Mouse (Mus musculus) hindbrain, embryonic 14.5 days (tissue): Measurements from ENCODE around the gene Rbms2. TPM values are rescaled to one million over a fixed set of nuclear protein-coding genes. Genes with fewer than 3 reads are reported as not detected.
"Not testable (repeated sequence)": the region's sequence is repeated elsewhere in the genome, so short reads cannot be mapped to it uniquely, and the experiment has no call there.

Source experiments
- ATAC-seq: fragments of 200-750 bp; cut with Nextera tagmentation; 2 replicates; pipeline ENCODE4 v1.8.0; 2017; ENCODE audit warnings: moderate number of reproducible peaks, mild to moderate bottlenecking, moderate TSS enrichment, moderate library complexity; ENCODE audit not compliant: low FRiP score
- DNase-seq: peaks from one replicate; pipeline ENCODE4 v3.0.0-alpha.2; 2015; ENCODE audit warnings: low spot score
- H3K27ac ChIP-seq: fragments of 300-500 bp; sonication (generic); 2 replicates; pipeline ENCODE4 v1.5.1; 2014; ENCODE audit warnings: mild to moderate bottlenecking, moderate library complexity
- H3K27me3 ChIP-seq: fragments of 300-500 bp; sonication (generic); 2 replicates; pipeline ENCODE4 v1.6.1; 2014; ENCODE audit warnings: mild to moderate bottlenecking, low read length, mixed read lengths; ENCODE audit not compliant: control insufficient read depth, insufficient read depth
- H3K36me3 ChIP-seq: fragments of 300-500 bp; sonication (generic); replicated peaks from 2 replicates; pipeline ENCODE4 v1.6.1; 2014; ENCODE audit not compliant: control insufficient read depth, insufficient read depth
- H3K4me1 ChIP-seq: fragments of 300-500 bp; sonication (generic); replicated peaks from 2 replicates; pipeline ENCODE4 v1.6.1; 2014; ENCODE audit warnings: antibody characterized with exemption, low read length, mixed read lengths; ENCODE audit not compliant: control insufficient read depth, insufficient read depth
- H3K4me2 ChIP-seq: fragments of 300-500 bp; sonication (generic); replicated peaks from 2 replicates; pipeline ENCODE4 v1.6.1; 2014; ENCODE audit warnings: mild to moderate bottlenecking, moderate library complexity
- H3K4me3 ChIP-seq: fragments of 300-500 bp; sonication (generic); replicated peaks from 2 replicates; pipeline ENCODE4 v1.5.1; 2014; ENCODE audit warnings: mild to moderate bottlenecking, low read length
- H3K9ac ChIP-seq: fragments of 300-500 bp; sonication (generic); 2 replicates; pipeline ENCODE4 v1.6.1; 2014
- H3K9me3 ChIP-seq: fragments of 300-500 bp; sonication (generic); 2 replicates; pipeline ENCODE4 v1.6.1; 2016; ENCODE audit warnings: low read length; ENCODE audit not compliant: control insufficient read depth
- WGBS: fragments of 180-500 bp; shearing (Covaris S2); extraction: QIAGEN DNeasy Blood & Tissue Kit; methylation state at CpG from one replicate; pipeline ENCODE4 v1.1.7; 2014; 5-methylcytosine and 5-hydroxymethylcytosine counted together
- polyA plus RNA-seq: library from polyadenylated mRNA; unstranded; fragments of >200 nt; fragmentation: Nextera tagmentation; extraction: Ambion mirVana; gene quantifications from 2 replicates; pipeline ENCODE4 v1.2.1, GENCODE M21; 2014

Rbms2 gene
- polyA plus RNA-seq, 1 experiment from 2014 or later: 8.2 TPM

GRCm38 (mm10) chr10:128185277-128185940, 5.3 kb upstream of the Rbms2 start:
- no peak for ATAC-seq
- 73% methylated on average over 6 of the region's 6 CpGs for WGBS
- no peaks in the 10 kb centered on the region for H3K36me3 ChIP-seq
- no peak for DNase-seq
- H3K4me2 ChIP-seq: no peak overlapping the region
- H3K4me1 ChIP-seq: no peaks in the 10 kb centered on the region
- no peak overlapping the region for H3K4me3 ChIP-seq
- H3K9me3 ChIP-seq: no peaks in the 10 kb centered on the region
- H3K27me3 ChIP-seq: no peaks in the 10 kb centered on the region
- H3K9ac ChIP-seq: no peak overlapping the region
- H3K27ac ChIP-seq: no peak overlapping the region

GRCm38 (mm10) chr10:128184296-128184695, 4.2 kb upstream of the Rbms2 start:
- Histone ChIP-seq H3K4me2 (no peak overlapping the region), H3K27ac (no peak overlapping the region), H3K4me1 (no peaks in the 10 kb centered on the region), H3K9ac (no peak overlapping the region), H3K36me3 (no peaks in the 10 kb centered on the region), H3K9me3 (no peaks in the 10 kb centered on the region), H3K27me3 (no peaks in the 10 kb centered on the region), H3K4me3 (no peak overlapping the region)
- ATAC-seq (no peak), DNase-seq (no peak)
- WGBS: 85% methylated on average over 2 of the region's 2 CpGs

GRCm38 (mm10) chr10:128177316-128177715, 2.8 kb downstream of the Rbms2 start:
- Histone ChIP-seq H3K4me1 (peaks cover 11% of the 10 kb centered on the region), H3K9ac (no peak overlapping the region), H3K27ac (no peak overlapping the region), H3K9me3 (no peaks in the 10 kb centered on the region), H3K36me3 (no peaks in the 10 kb centered on the region), H3K4me2 (no peak overlapping the region), H3K4me3 (no peak overlapping the region), H3K27me3 (no peaks in the 10 kb centered on the region)
- DNase-seq (no peak), ATAC-seq (no peak)
- WGBS: 89% methylated on average over 4 of the region's 4 CpGs

- Histone ChIP-seq H3K27me3 (no peaks in the 10 kb centered on the region), H3K27ac (peak overlapping the region; percentile 33), H3K4me2 (peak overlapping the region; percentile 64), H3K9ac (peak overlapping the region; percentile 58), H3K4me1 (peaks cover 11% of the 10 kb centered on the region), H3K36me3 (no peaks in the 10 kb centered on the region), H3K9me3 (no peaks in the 10 kb centered on the region), H3K4me3 (peak overlapping the region; percentile 41)
- DNase-seq (peak; percentile 85), ATAC-seq (peak; percentile 84)
- under 1% methylated on average over 17 of the region's 17 CpGs for WGBS
Observed at GRCm38 (mm10) chr10:128175996-128176755, 3.9 kb downstream of the Rbms2 start.

GRCm38 (mm10) chr10:128175302-128175701, 4.8 kb downstream of the Rbms2 start:
- DNase-seq (no peak), ATAC-seq (no peak)
- Histone ChIP-seq H3K4me2 (peak overlapping the region; percentile 64), H3K4me1 (peaks cover 11% of the 10 kb centered on the region), H3K36me3 (no peaks in the 10 kb centered on the region), H3K27me3 (no peaks in the 10 kb centered on the region), H3K9ac (peak overlapping the region; percentile 58), H3K9me3 (no peaks in the 10 kb centered on the region), H3K4me3 (peak overlapping the region; percentile 41), H3K27ac (no peak overlapping the region)
- WGBS: 16% methylated on average over 3 of the region's 3 CpGs

GRCm38 (mm10) chr10:128171348-128171747, 8.7 kb downstream of the Rbms2 start:
- not testable (repeated sequence) for H3K9me3 ChIP-seq, H3K4me2 ChIP-seq, H3K36me3 ChIP-seq, H3K9ac ChIP-seq, ATAC-seq, H3K27me3 ChIP-seq, DNase-seq, H3K4me3 ChIP-seq, H3K27ac ChIP-seq
- peaks cover 11% of the 10 kb centered on the region for H3K4me1 ChIP-seq
- 96% methylated on average over 10 of the region's 10 CpGs for WGBS

- Histone ChIP-seq H3K27ac (no peak overlapping the region), H3K4me2 (no peak overlapping the region), H3K9ac (no peak overlapping the region), H3K9me3 (no peaks in the 10 kb centered on the region), H3K4me1 (no peaks in the 10 kb centered on the region), H3K4me3 (no peak overlapping the region), H3K27me3 (no peaks in the 10 kb centered on the region), H3K36me3 (no peaks in the 10 kb centered on the region)
- WGBS: 52% methylated on average over 6 of the region's 6 CpGs
- no peak for ATAC-seq
- DNase-seq: no peak
Observed at GRCm38 (mm10) chr10:128167091-128167490, 13.0 kb downstream of the Rbms2 start.

- not testable (repeated sequence) for H3K4me2 ChIP-seq, H3K27ac ChIP-seq, H3K9ac ChIP-seq, H3K4me1 ChIP-seq, DNase-seq, ATAC-seq, H3K36me3 ChIP-seq, H3K4me3 ChIP-seq, H3K27me3 ChIP-seq, H3K9me3 ChIP-seq
- 90% methylated on average over 2 of the region's 3 CpGs for WGBS
Observed at GRCm38 (mm10) chr10:128165726-128166125, 14.4 kb downstream of the Rbms2 start.

- H3K9me3 ChIP-seq: no peaks in the 10 kb centered on the region
- no peak for ATAC-seq
- WGBS: 77% methylated on average over 3 of the region's 3 CpGs
Observed at GRCm38 (mm10) chr10:128153978-128154377, 26.1 kb downstream of the Rbms2 start.

More at GRCm38 (mm10) chr10:128153978-128154377, 26.1 kb downstream of the Rbms2 start:
- H3K27me3 ChIP-seq: no peaks in the 10 kb centered on the region
- no peak overlapping the region for H3K4me3 ChIP-seq
- H3K4me2 ChIP-seq: no peak overlapping the region
- no peak overlapping the region for H3K27ac ChIP-seq
- H3K4me1 ChIP-seq: no peaks in the 10 kb centered on the region
- H3K36me3 ChIP-seq: no peaks in the 10 kb centered on the region; the same call in 1 of the 2 replicates
- no peak for DNase-seq
- H3K9ac ChIP-seq: no peak overlapping the region
